Mouse (Mus musculus) skeletal muscle tissue, adult 2 months (tissue): Measurements from ENCODE around the gene Lrcol1.

Experiments
- DNase-seq: peaks from one replicate; pipeline ENCODE4 v3.0.0-alpha.2; 2012; ENCODE audit warnings: low read depth, low spot score

Gene Lrcol1

GRCm38 (mm10) chr5:110386371-110387330, 42.1 kb downstream of the Lrcol1 start:
- no peak for DNase-seq

- no peak for DNase-seq
Measured at GRCm38 (mm10) chr5:110387332-110387731, 42.8 kb downstream of the Lrcol1 start.

GRCm38 (mm10) chr5:110390631-110391030, 46.1 kb downstream of the Lrcol1 start:
- no peak for DNase-seq

- no peak for DNase-seq
Measured at GRCm38 (mm10) chr5:110392727-110393126, 48.2 kb downstream of the Lrcol1 start.

GRCm38 (mm10) chr5:110395006-110395661, 50.6 kb downstream of the Lrcol1 start:
- DNase-seq: no peak

GRCm38 (mm10) chr5:110401101-110401500, 56.6 kb downstream of the Lrcol1 start:
- DNase-seq: no peak

- DNase-seq: no peak
Measured at GRCm38 (mm10) chr5:110402557-110402956, 58.0 kb downstream of the Lrcol1 start.

- DNase-seq: no peak
Measured at GRCm38 (mm10) chr5:110403931-110404330, 59.4 kb downstream of the Lrcol1 start.
